Mouse (Mus musculus) adrenal gland, adult (tissue): Measurements from ENCODE around the gene Paqr5.
A peak's percentile ranks its signal among the peaks of the same experiment; 100 is the strongest.

Experiments used
- DNase-seq, 2 experiments: peaks; one replicate each; pipeline ENCODE4 v3.0.0; 2022 to 2023; ENCODE audit warnings: low spot score in 1 of 2; ENCODE audit not compliant: inconsistent age in 2 of 2

The Paqr5 gene

GRCm38 (mm10) chr9:62026600-62026999, at the start of gene Paqr5:
Paqr5 (minus strand) TSS chr9:62026856.
- peak; percentile 74 to 80 for DNase-seq

DNA sequence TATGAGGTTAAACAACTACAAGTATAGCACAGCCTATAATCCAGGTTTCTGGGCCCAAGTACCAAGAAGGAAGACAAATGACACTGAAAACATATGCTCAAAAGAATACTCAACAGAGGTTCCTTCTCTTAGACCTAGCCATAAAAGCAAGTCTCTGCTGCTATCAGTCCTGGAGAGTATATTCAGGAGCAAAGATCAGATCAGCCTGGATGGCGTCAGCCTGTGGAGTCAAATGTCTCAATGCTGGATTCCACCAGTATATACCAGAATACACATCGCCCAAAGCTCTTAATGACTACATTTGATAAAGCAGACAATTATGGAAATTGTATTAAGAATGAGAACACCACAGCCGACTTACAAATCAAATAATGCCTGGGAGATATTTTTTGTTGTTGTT, 35.6 kb upstream of the Paqr5 start:
- DNase-seq, result no peak

GRCm38 (mm10) chr9:62060431-62060830, 33.8 kb upstream of the Paqr5 start:
- DNase-seq, result no peak

GRCm38 (mm10) chr9:62059941-62060340, 33.3 kb upstream of the Paqr5 start:
- no peak for DNase-seq

GRCm38 (mm10) chr9:62057881-62058506, 31.3 kb upstream of the Paqr5 start:
- DNase-seq, result no peak

- DNase-seq, result no peak
These were observed 29.6 kb upstream of the Paqr5 start for GRCm38 (mm10) chr9:62056206-62056605.

DNA sequence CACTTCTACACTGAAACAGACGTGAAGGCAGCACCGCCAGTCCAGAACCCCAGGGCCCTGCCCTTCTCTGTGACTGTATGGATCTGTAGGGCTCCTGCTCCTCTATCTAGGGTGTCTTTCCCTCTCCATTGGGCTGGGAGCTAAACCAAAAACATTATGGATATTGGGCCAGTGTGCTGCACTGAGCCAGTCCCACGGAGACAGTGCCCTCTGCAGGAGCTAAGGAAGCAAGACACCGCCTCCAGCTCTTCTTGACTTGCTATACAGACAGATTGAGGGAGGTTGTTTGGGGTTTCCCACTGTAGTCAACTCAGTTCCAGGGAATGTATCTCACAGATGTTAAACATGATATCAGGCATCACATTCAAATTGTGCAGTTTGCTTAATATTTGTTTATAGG, 24.1 kb upstream of the Paqr5 start:
- peak in 1 of 2 experiments; percentile 47 for DNase-seq

- peak in 1 of 2 experiments; percentile 41 for DNase-seq
These were observed 22.5 kb upstream of the Paqr5 start for GRCm38 (mm10) chr9:62049166-62049565.

DNA sequence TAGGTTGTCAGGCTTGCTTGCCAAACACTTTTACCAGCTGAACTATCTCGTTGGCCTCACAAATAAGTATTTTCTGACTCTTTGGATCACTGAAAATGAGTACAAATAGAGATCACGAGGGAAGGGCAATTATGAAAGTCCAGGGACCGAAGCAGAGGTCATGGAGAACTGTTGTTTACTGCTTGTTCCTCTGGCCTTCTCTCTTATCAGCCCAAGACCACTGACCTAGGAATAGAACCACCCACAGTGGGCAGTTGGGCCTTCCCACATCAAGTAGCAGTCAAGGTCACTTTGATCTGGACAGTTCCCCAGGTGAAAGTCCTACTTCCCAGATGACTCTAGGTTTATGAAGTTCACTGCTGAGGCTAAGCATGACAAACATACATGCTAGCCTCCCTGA, 15.5 kb upstream of the Paqr5 start:
- no peak for DNase-seq

GRCm38 (mm10) chr9:62040008-62040608, 13.5 kb upstream of the Paqr5 start:
- DNase-seq, result peak; percentile 85 to 94

DNA sequence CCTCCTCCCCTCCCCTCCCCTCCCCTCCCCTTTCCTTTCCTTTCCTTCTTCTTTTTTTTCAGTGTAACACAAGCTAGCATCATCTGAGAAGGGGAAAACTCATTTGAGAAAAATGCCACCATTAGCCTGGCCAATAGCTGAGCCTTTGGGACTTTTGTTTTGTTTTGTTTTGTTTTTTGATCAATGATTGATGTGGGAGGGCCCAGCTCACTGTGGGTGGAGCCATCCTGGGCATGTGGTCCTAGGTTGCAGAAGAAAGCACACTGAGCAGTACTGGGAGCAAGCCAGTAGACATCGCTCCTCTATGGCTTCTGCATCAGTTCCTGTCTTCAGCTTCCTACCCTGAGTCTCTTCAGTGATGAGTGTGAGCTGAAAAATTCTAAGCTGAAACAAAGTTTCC, 9.2 kb upstream of the Paqr5 start:
- no peak for DNase-seq

DNA sequence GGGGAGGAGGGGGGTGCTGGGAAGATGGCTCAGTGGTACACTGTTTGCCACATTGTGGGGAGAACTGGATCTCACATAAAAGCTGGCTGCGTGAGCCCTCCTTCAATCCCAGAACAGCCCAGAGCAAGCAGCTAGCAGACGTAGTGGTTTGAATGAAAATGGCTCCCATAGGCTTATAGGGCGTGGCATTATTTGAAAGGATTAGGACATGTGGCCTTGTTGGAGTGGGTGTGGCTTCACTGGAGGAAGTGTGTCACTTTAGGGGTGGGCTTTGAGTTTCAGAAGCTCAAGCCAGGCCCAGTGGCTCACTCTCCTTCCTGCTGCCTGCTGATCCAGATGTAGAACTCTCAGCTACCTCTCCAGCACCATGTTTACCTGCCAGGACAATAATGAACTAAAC, 5.5 kb upstream of the Paqr5 start:
- no peak for DNase-seq

DNA sequence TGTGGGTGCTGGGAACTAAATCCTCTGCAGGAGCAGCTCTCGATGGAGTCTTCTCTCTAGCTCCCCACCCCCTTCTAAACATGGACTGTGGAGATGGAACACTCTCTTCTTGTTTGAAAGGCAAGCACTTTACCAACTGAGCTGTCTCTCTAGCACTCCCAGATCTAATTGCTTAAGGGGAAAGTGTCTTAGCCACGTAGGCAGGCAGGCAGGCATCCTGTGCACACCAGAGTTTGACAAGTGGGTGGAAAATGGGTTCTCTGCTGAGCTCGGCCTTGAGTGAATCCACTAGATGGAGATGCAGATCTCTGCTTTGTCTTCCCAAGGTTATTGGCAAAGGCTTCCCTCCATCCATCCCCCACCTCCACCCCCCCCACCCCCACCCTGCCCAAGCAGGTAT, 1.4 kb upstream of the Paqr5 start:
- DNase-seq, result no peak

DNA sequence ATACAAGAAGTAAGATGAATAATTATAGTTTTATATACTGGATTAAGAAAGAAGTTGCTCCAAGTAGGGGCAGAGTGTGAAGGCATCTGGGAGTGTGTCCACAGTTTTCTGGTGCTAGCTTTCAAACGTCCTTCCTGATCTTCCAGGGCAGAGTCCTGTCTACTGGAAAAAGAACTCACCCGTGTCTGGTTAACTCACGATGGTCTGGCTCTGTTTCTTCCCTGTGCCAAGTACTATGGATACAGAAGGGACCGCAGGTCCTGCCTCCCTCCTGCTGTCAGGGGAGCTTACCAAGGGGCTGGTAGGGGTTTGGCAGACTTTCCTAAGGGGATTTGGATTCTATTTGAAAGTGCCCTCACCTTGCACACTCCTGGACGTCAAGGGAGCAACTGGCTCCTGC, 1.6 kb downstream of the Paqr5 start:
- no peak for DNase-seq

GRCm38 (mm10) chr9:62023879-62024278, 2.8 kb downstream of the Paqr5 start:
- no peak for DNase-seq

DNA sequence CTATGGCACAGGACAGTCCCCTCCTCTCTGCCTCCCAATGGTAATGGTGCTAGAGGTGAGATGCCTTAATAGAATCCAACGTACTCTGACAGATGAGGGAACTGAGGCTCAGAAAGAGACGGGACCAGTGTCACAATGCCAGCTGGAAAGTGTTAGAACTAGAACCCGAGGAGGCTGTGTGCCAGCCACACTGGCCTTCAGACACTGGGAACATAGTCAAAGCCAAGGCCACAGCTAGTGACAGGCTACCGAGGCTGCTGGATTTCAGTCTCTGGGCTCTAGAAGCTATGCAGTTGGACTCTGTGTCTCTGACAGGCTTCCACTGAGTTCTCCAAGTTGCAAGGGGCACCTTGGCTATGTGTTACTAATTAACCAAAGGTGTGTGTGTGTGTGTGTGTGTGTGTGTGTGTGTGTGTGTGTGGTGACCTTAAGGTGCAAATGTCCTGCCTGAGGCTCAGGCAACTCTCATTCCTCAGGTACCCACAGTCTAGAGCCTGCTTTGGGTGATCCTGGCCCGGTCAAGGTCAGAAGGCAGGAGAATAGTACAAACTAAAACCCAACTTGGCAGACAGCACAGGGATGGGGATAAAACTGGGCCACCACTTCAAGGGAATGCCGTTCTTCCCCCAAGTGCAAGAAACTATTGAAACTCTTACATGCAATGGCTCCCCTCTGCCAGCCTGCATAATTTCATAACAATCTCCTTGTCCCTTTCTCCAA, 3.5 kb downstream of the Paqr5 start:
- peak; percentile 75 to 86 for DNase-seq

GRCm38 (mm10) chr9:62021583-62022120, 5.0 kb downstream of the Paqr5 start:
- DNase-seq, result no peak

DNA sequence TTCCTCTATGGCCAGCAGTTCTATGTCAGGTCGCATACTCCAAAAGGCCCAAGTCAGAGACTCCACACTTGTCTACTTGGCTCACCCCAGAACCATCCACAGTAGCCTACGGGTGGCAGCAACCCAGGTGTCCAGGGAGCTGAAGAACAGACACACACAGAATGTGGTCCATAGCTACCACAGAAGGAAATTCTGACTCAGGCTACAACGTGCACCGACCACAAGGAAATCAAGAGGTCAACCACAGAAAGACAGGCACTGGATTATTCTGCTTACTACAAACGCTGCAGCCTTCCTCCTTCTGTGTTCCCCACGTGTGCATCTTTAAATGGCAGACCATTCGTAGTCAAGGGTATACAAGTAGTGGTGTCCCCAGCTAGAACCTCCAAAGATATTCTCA, 6.4 kb downstream of the Paqr5 start:
- DNase-seq, result no peak

- DNase-seq, result no peak
These were observed 8.2 kb downstream of the Paqr5 start for GRCm38 (mm10) chr9:62018229-62019093.

- no peak for DNase-seq
These were observed 9.3 kb downstream of the Paqr5 start for GRCm38 (mm10) chr9:62017329-62017728.

DNA sequence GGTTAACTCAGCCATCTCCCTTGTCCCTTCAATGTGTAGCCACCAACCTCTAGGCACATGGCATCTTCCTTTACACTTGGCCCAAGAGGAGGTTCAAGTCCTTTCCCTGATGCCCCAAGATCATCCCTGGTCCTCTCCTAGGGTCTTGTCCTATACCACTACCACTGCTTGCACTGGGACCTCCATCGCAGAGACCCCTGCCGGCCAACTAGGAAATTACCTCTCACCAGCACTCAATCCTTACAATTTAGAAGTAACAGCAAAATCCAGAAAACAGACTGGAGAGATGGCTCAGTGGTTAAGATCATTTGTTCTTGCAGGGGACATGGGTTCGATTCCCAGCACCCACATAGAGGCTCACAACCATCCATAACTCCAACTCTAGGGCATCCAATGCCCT, 11.2 kb downstream of the Paqr5 start:
- peak in 1 of 2 experiments; percentile 36 for DNase-seq
